Mouse (Mus musculus): ENCODE results near the gene Acsm5. TPM values are rescaled to one million over a fixed set of nuclear protein-coding genes. Genes with fewer than 3 reads are reported as not detected.

The Acsm5 gene
- total RNA-seq (2012; rRNA removed) (not detected in 2 replicates), polyA plus RNA-seq (2012; ENCODE audit: insufficient read depth in 1 of 2, insufficient read length in 2 of 2, low read depth in 1 of 2, low replicate concordance in 2 of 2, missing spikeins in 1 of 2) (not detected)

- TF ChIP-seq MEF2A (IDR thresholded peaks at IDR 0.05; ENCODE audit: extremely low read depth, insufficient replicate concordance, low read depth, low read length, poor library complexity, severe bottlenecking) (no peak), CHD1 (IDR thresholded peaks at IDR 0.05; ENCODE audit: low read depth, low read length) (no peak), ZMIZ1 (IDR thresholded peaks at IDR 0.05; ENCODE audit: low read depth, low read length) (no peak), MAX (IDR thresholded peaks at IDR 0.05; ENCODE audit: low read length) (no peak), MAZ (IDR thresholded peaks at IDR 0.05; ENCODE audit: low read depth, low read length) (no peak), GATA1 (IDR thresholded peaks at IDR 0.05; ENCODE audit: low read depth, low read length) (no peak), USF1 (IDR thresholded peaks at IDR 0.05; ENCODE audit: low read depth, low read length) (no peak), CHD2 (IDR thresholded peaks at IDR 0.05; ENCODE audit: low read length) (no peak), POLR2A (IDR thresholded peaks at IDR 0.05; ENCODE audit: control insufficient read depth in 1 of 2, insufficient read depth in 1 of 2, low read depth in 1 of 2, low read length in 2 of 2, poor library complexity in 1 of 2) (no peak), NELFE (IDR thresholded peaks at IDR 0.05; ENCODE audit: low read depth, low read length) (no peak), KAT2A (conservative IDR thresholded peaks at IDR 0.05; ENCODE audit: low read depth, low read length) (no peak), ZKSCAN1 (IDR thresholded peaks at IDR 0.05; ENCODE audit: low read depth, low read length) (no peak), ZNF384 (IDR thresholded peaks at IDR 0.05; ENCODE audit: low read depth, low read length) (no peak), RAD21 (IDR thresholded peaks at IDR 0.05; ENCODE audit: low read depth, low read length) (no peak)
- Histone ChIP-seq H3K9ac (ENCODE audit: control insufficient read depth, low read depth, low read length, poor library complexity, severe bottlenecking) (no peak within 1 kb of the TSS), H3K36me3 (ENCODE audit: control insufficient read depth in 1 of 2, insufficient read depth in 2 of 2, low read length in 2 of 2) (no peaks in the 10 kb centered on the region), H3K4me3 (ENCODE audit: control insufficient read depth in 1 of 2, insufficient read depth in 1 of 2, low read depth in 2 of 2, low read length in 2 of 2) (no peak within 1 kb of the TSS), H3K9me3 (replicated peaks; ENCODE audit: insufficient read depth, low read length) (no peaks in the 10 kb centered on the region), H3K79me2 (ENCODE audit: control insufficient read depth, insufficient read depth, low read length, poor library complexity) (no peaks in the 10 kb centered on the region), H3K27me3 (ENCODE audit: control insufficient read depth in 1 of 2, insufficient read depth in 2 of 2, low read length in 2 of 2) (no peaks in the 10 kb centered on the region), H3K27ac (ENCODE audit: control insufficient read depth, low read depth, low read length) (no peak within 1 kb of the TSS), H3K4me1 (ENCODE audit: control insufficient read depth in 1 of 2, insufficient read depth in 2 of 2, low read length in 2 of 2) (no peaks in the 10 kb centered on the region)
- no peak for DNase-seq (ENCODE audit: low read depth, low spot score)
Measured at GRCm38 (mm10) chr7:119519163-119519562, at the start of gene Acsm5. TSS of gene Acsm5 (plus strand) at chr7:119519463.

- Histone ChIP-seq H3K36me3 (ENCODE audit: control insufficient read depth in 1 of 2, insufficient read depth in 2 of 2, low read length in 2 of 2) (no peaks in the 10 kb centered on the region), H3K4me3 (ENCODE audit: control insufficient read depth in 1 of 2, insufficient read depth in 1 of 2, low read depth in 2 of 2, low read length in 2 of 2) (no peak overlapping the region), H3K79me2 (ENCODE audit: control insufficient read depth, insufficient read depth, low read length, poor library complexity) (no peaks in the 10 kb centered on the region), H3K4me1 (ENCODE audit: control insufficient read depth in 1 of 2, insufficient read depth in 2 of 2, low read length in 2 of 2) (no peaks in the 10 kb centered on the region), H3K9me3 (replicated peaks; ENCODE audit: insufficient read depth, low read length) (no peaks in the 10 kb centered on the region), H3K27ac (ENCODE audit: control insufficient read depth, low read depth, low read length) (no peak overlapping the region), H3K27me3 (ENCODE audit: control insufficient read depth in 1 of 2, insufficient read depth in 2 of 2, low read length in 2 of 2) (no peaks in the 10 kb centered on the region), H3K9ac (ENCODE audit: control insufficient read depth, low read depth, low read length, poor library complexity, severe bottlenecking) (no peak overlapping the region)
- DNase-seq (ENCODE audit: low read depth, low spot score): no peak
- TF ChIP-seq BHLHE40 (IDR thresholded peaks at IDR 0.05; ENCODE audit: borderline replicate concordance, low read depth, low read length) (no peak), JUND (IDR thresholded peaks at IDR 0.05; ENCODE audit: low read depth, low read length) (no peak), MAFK (IDR thresholded peaks at IDR 0.05; ENCODE audit: borderline replicate concordance, low read depth, low read length) (no peak), ZC3H11A (IDR thresholded peaks at IDR 0.05; ENCODE audit: low read depth, low read length) (no peak), ZKSCAN1 (IDR thresholded peaks at IDR 0.05; ENCODE audit: low read depth, low read length) (no peak), TCF12 (IDR thresholded peaks at IDR 0.05; ENCODE audit: low read depth, low read length) (no peak), ELF1 (IDR thresholded peaks at IDR 0.05; ENCODE audit: low read depth, low read length) (no peak), ZNF384 (IDR thresholded peaks at IDR 0.05; ENCODE audit: low read depth, low read length) (no peak), GATA1 (IDR thresholded peaks at IDR 0.05; ENCODE audit: low read depth, low read length) (no peak), SMC3 (IDR thresholded peaks at IDR 0.05; ENCODE audit: low read depth, low read length) (no peak), RCOR1 (IDR thresholded peaks at IDR 0.05; ENCODE audit: low read depth, low read length) (no peak), SIN3A (IDR thresholded peaks at IDR 0.05; ENCODE audit: low read length) (no peak), ETS1 (IDR thresholded peaks at IDR 0.05; ENCODE audit: low read depth, low read length) (no peak)
Measured at GRCm38 (mm10) chr7:119476500-119477389, 42.5 kb upstream of the Acsm5 start.
